Mouse (Mus musculus) stomach, embryonic 16.5 days (tissue): ENCODE data around the gene Phrf1. TPM values are rescaled to one million over a fixed set of nuclear protein-coding genes. Genes with fewer than 3 reads are reported as not detected.

Experiments
- ATAC-seq: fragments of 200-750 bp; cut with Nextera tagmentation; 2 replicates; pipeline ENCODE4 v1.8.0; 2017; ENCODE audit warnings: moderate number of reproducible peaks, moderate TSS enrichment; ENCODE audit not compliant: insufficient read depth, low FRiP score
- H3K27ac ChIP-seq: fragments of 300-500 bp; sonication (generic); 2 replicates; pipeline ENCODE4 v1.5.1; 2014; ENCODE audit warnings: low read length
- H3K27me3 ChIP-seq: fragments of 300-500 bp; sonication (generic); 2 replicates; pipeline ENCODE4 v1.6.1; 2014; ENCODE audit warnings: low read length, control low read depth, mixed read lengths; ENCODE audit not compliant: control insufficient read depth, insufficient read depth
- H3K36me3 ChIP-seq: fragments of 300-500 bp; sonication (generic); 2 replicates; pipeline ENCODE4 v1.6.1; 2014; ENCODE audit warnings: low read length; ENCODE audit not compliant: control insufficient read depth, insufficient read depth
- H3K4me1 ChIP-seq: fragments of 300-500 bp; sonication (generic); 2 replicates; pipeline ENCODE4 v1.6.1; 2014; ENCODE audit warnings: low read length, control low read depth, mixed read lengths; ENCODE audit not compliant: control insufficient read depth, insufficient read depth
- H3K4me2 ChIP-seq: fragments of 300-500 bp; sonication (generic); 2 replicates; pipeline ENCODE4 v1.6.1; 2014; ENCODE audit warnings: low read depth, low read length, mixed read lengths
- H3K4me3 ChIP-seq: fragments of 300-500 bp; sonication (generic); replicated peaks from 2 replicates; pipeline ENCODE4 v1.5.1; 2014; ENCODE audit warnings: mild to moderate bottlenecking, low read length
- H3K9ac ChIP-seq: fragments of 300-500 bp; sonication (generic); 2 replicates; pipeline ENCODE4 v1.6.1; 2014; ENCODE audit warnings: low read length
- H3K9me3 ChIP-seq: fragments of 300-500 bp; sonication (generic); replicated peaks from 2 replicates; pipeline ENCODE4 v1.6.1; 2016; ENCODE audit warnings: low read length, control low read depth; ENCODE audit not compliant: control insufficient read depth
- WGBS: fragments of 180-500 bp; shearing (Covaris S2); extraction: QIAGEN DNeasy Blood & Tissue Kit; methylation state at CpG from one replicate; pipeline ENCODE4 v1.1.7; 2014; 5-methylcytosine and 5-hydroxymethylcytosine counted together
- polyA plus RNA-seq: library from polyadenylated mRNA; unstranded; fragments of >200 nt; fragmentation: Nextera tagmentation; extraction: Ambion mirVana; gene quantifications from 2 replicates; pipeline ENCODE4 v1.2.1, GENCODE M21; 2015

Gene Phrf1
- 57.6 and 67.7 TPM in 2 replicates for polyA plus RNA-seq

DNA sequence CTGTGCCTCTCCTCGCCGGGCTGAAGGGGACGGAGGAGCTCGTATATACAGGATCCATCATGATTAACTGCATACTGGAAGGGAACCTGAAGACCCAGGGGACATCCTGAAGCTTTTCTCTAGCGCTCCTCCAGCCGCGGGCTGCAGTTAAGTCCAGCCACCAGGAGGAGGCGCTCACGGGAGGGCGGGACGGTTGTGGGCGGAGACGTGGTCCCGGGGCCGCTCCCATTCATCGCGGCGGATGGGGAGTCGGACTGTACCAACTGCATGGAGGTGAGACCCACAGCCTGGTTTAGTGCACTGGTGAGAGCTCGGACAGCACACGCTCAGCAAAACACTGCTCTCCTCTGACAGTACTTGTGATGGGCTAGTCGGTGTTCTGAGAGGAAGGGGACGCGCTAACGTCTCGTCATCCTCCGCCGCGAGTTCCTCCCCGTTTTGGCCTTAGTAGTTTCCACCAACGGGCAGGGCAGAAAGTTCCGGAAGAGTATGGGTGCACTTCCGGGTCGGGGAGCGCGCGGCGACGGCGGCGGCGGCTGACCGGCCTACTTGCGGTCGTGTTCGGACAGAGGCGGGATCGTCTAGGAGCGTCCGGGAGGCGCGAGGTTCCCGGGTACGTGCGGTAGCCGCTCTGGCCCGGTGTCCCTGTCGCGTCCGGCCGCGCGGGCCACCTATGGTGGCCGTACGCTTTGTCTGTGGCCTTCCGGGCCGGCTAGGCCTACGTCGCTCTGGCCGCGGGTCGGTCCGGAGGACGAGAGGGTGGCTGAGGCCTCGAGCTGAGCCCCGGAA lies at the start of gene Phrf1:
Phrf1 (plus strand) TSS at position 506 of the 789 bp plus-strand sequence.
- peak within 1 kb of the TSS; percentile 84 for H3K27ac ChIP-seq
- peak; percentile 93 for ATAC-seq
- H3K9me3 ChIP-seq, result no peaks in the 10 kb centered on the region
- peaks cover 16% of the 10 kb centered on the region for H3K4me1 ChIP-seq
- peak within 1 kb of the TSS; percentile 85 for H3K4me2 ChIP-seq
- H3K4me3 ChIP-seq, result peak within 1 kb of the TSS; percentile 92
- H3K36me3 ChIP-seq, result peaks cover 21% of the 10 kb centered on the region; the same call in 1 of the 2 replicates
- H3K9ac ChIP-seq, result peak within 1 kb of the TSS; percentile 97
- no peaks in the 10 kb centered on the region for H3K27me3 ChIP-seq
- WGBS, result under 1% methylated on average over 76 of the region's 76 CpGs

DNA sequence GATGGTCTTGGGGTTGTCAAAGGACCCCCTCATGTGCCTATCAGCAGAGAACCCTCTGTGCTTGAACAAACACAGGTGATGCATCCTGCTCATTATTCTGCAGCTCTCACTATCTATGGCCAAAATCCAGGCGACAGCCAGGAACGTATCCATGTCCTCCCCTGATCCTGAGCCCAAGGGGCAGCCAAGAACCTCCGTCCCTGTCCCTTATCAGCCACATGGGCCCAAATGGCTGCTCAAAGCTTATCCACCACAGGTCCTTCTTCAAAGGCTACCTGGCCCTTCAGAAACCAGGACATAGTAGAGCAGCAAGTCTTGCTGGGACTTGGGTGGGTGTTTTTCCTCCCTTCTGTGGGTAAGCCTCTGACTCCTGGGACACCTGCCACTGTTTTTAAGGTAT lies 40.4 kb upstream of the Phrf1 start:
- H3K9me3 ChIP-seq, result no peaks in the 10 kb centered on the region
- H3K27ac ChIP-seq, result no peak overlapping the region
- H3K36me3 ChIP-seq, result peaks cover 13% of the 10 kb centered on the region
- H3K4me3 ChIP-seq, result no peak overlapping the region
- peaks cover 19% of the 10 kb centered on the region for H3K4me1 ChIP-seq
- H3K4me2 ChIP-seq, result no peak overlapping the region
- no peaks in the 10 kb centered on the region for H3K27me3 ChIP-seq
- ATAC-seq, result no peak
- WGBS, result 79% methylated on average over 3 of the region's 3 CpGs
- no peak overlapping the region for H3K9ac ChIP-seq

DNA sequence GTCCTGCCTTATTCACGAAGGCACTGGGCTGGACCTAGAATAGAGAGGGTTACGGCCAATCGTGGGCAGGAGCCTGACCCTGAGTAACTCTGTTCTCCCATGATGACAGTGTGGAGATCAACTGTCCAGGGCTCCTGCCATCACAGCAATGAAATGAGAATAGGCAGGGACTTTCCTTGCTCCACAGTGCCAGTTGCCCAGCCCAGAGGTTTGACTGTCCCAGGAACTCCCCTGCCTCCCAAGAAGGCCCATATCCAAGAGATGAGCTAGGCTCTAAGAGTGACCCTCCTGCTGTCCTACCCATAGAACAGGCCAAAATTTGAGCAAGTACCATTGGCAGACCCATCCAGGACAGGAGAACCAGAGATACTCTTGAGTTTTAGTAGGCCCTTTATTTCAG lies 39.9 kb upstream of the Phrf1 start:
- WGBS, result 90% methylated on average over 3 of the region's 3 CpGs
- Histone ChIP-seq H3K27me3 (no peaks in the 10 kb centered on the region), H3K27ac (no peak overlapping the region), H3K4me2 (no peak overlapping the region), H3K9me3 (no peaks in the 10 kb centered on the region), H3K36me3 (peaks cover 13% of the 10 kb centered on the region), H3K9ac (no peak overlapping the region), H3K4me1 (peaks cover 19% of the 10 kb centered on the region), H3K4me3 (no peak overlapping the region)
- no peak for ATAC-seq

DNA sequence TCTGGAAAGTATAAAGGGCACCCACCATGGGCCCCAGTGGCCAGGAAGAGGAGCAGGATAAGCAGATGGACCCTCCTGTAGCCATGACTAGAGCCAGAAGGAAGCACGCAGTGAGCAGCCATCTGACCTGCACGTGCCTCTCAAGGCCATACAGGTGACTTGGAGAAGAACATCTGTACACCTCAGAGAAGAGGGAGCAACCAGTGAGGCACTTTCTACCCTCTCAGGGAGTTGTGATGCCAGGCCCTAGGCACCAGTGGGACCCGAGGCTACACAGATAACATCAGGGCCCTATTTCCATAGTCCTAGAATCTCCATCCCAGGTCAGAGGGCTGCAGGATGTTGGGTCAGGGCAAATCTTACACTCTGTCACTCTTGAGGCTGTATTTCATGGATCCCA lies 38.4 kb upstream of the Phrf1 start:
- WGBS, result 89% methylated on average over 3 of the region's 3 CpGs
- ATAC-seq, result no peak
- Histone ChIP-seq H3K27ac (no peak overlapping the region), H3K9ac (no peak overlapping the region), H3K4me3 (no peak overlapping the region), H3K27me3 (no peaks in the 10 kb centered on the region), H3K4me2 (no peak overlapping the region), H3K36me3 (peaks cover 13% of the 10 kb centered on the region), H3K9me3 (no peaks in the 10 kb centered on the region), H3K4me1 (peaks cover 23% of the 10 kb centered on the region)

DNA sequence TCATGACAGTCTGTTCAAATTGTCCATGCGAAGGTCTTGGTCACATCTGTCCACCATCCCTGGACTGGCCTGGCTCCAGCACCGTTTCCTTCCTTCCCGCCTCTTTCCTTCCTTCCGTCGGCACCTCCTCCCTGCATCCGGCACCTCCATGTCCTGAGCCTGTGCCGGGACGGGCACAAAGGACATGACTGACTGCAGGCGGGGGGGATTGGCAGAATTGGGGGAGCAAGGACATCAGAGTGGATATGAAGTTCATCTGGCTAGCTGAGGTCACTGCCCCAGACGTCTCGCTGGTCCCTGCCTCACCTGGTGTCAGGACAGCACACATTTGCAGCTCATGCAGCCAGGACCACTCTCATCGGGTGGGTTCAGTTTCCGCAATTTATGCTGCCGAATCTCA lies 37.5 kb upstream of the Phrf1 start:
- 84% methylated on average over 14 of the region's 14 CpGs for WGBS

DNA sequence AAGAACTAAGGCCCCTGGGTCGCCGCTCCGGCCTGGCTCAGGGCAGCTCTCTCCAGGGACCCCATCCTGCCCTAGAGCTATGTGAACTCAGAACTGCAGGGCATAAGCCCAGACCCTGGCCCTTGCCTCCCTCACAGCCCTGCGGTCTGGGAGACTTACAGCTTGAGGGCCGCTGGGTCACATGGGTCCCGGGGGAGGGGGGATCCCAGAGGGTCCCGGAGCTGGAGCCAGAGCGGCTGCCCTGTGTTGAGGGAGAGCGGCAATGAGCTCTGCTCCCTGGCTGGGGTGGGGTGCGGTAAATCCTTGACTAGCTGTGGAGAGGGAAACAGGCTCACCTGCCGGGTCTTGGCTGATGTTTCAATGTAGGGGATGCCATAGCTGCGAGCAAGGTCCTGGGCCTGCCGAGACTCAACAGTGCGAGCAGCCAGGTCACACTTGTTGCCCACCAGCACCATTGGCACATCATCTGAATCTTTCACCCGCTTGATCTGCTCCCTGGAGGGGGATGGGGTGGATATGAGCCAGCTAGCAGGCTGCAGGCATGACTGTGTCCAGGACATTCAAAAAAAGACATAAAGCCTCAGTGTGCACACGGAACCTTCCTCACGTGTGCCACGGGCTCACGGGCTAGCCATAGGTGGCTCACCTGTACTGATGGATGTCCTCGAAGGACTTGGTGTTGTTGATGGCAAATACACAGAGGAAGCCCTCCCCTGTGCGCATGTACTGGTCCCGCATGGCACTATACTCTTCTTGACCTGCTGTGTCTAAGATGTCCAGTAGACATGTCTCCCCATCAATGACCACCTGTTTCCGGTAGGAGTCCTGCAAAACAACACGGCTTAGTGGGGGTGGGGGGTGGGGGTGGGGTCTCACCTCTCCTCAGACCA lies 36.5 kb upstream of the Phrf1 start:
- no peak overlapping the region for H3K27ac ChIP-seq
- peak overlapping the region; percentile 95 for H3K4me3 ChIP-seq
- peak overlapping the region; percentile 93 for H3K4me2 ChIP-seq
- H3K4me1 ChIP-seq, result peaks cover 25% of the 10 kb centered on the region
- 89% methylated on average over 24 of the region's 24 CpGs for WGBS
- peak overlapping the region; percentile 99; the same call in 1 of the 2 replicates for H3K9ac ChIP-seq
- no peaks in the 10 kb centered on the region for H3K27me3 ChIP-seq
- H3K36me3 ChIP-seq, result peaks cover 13% of the 10 kb centered on the region
- ATAC-seq, result no peak
- H3K9me3 ChIP-seq, result no peaks in the 10 kb centered on the region

More for the DNA sequence above, 37.5 kb upstream of the Phrf1 start:
- no peak overlapping the region for H3K27ac ChIP-seq
- no peaks in the 10 kb centered on the region for H3K27me3 ChIP-seq
- H3K4me1 ChIP-seq, result peaks cover 25% of the 10 kb centered on the region
- no peak overlapping the region for H3K4me2 ChIP-seq
- peaks cover 13% of the 10 kb centered on the region for H3K36me3 ChIP-seq
- no peak for ATAC-seq
- no peak overlapping the region for H3K9ac ChIP-seq
- no peak overlapping the region for H3K4me3 ChIP-seq
- no peaks in the 10 kb centered on the region for H3K9me3 ChIP-seq

DNA sequence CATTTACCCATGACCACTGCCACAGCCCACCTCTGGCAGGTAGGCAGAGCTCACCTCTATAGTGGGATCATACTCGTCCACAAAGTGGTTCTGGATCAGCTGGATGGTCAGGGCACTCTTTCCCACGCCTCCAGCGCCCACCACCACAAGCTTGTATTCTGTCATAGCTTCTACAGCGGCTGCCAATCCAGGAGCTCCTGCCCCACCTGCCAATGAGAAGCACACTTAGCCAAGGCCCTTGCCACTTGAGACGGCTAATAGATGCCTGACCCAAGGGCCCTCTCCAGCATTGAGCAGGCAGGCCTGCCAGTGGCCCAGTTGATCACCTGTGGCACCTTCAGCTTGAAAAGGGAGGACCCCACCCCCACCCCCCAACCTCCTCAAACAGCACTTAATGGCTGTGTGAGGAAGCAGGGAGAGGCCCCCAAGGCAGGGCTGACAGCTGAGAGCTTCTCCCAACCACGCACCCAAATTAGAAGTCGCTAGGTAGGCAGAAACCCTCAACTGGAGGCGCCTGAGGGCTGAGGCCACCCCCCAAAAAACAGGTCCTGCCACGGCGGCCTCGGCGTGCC lies 35.7 kb upstream of the Phrf1 start:
- peaks cover 25% of the 10 kb centered on the region for H3K4me1 ChIP-seq
- H3K4me3 ChIP-seq, result peak overlapping the region; percentile 95
- peaks cover 13% of the 10 kb centered on the region for H3K36me3 ChIP-seq
- WGBS, result 25% methylated on average over 12 of the region's 12 CpGs
- no peak for ATAC-seq
- H3K27ac ChIP-seq, result peak overlapping the region; percentile 93
- peak overlapping the region; percentile 99 for H3K9ac ChIP-seq
- H3K4me2 ChIP-seq, result peak overlapping the region; percentile 93
- H3K27me3 ChIP-seq, result no peaks in the 10 kb centered on the region
- H3K9me3 ChIP-seq, result no peaks in the 10 kb centered on the region

DNA sequence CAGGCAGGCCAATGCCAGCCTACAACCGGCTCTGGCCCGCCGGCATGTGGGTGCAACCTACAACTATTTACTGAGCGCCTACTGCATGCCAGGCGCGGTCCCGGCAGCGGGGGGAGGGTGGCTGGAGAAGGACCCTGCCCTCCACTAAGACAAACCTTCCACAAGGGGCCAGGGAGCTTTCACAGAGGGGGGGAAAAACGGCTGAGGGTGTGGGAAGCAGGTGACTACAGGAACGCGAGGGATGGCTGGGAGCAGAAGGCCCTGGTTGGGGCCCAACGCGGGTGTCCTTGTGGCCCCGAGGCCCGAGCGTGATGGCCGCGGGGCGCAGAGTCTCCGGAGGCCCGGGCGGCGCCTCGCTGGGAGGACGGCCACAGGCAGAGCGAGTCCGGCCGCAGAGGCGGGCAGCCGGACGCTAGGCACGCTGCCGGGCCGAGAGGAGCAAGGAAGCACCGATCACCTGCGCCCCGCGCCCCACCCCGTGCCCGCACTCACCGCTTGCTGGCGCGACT lies 35.2 kb upstream of the Phrf1 start:
- H3K27me3 ChIP-seq, result no peaks in the 10 kb centered on the region
- peak overlapping the region; percentile 95 for H3K4me3 ChIP-seq
- WGBS, result under 1% methylated on average over 43 of the region's 43 CpGs
- peaks cover 13% of the 10 kb centered on the region for H3K36me3 ChIP-seq
- no peaks in the 10 kb centered on the region for H3K9me3 ChIP-seq
- H3K9ac ChIP-seq, result peak overlapping the region; percentile 99
- peak overlapping the region; percentile 93 for H3K27ac ChIP-seq
- H3K4me1 ChIP-seq, result peaks cover 25% of the 10 kb centered on the region
- ATAC-seq, result peak; percentile 2; the same call in 1 of the 2 replicates
- H3K4me2 ChIP-seq, result peak overlapping the region; percentile 93
